Mouse (Mus musculus) hindbrain, postnatal 0 days (tissue): ENCODE measurements around the gene Ercc2. TPM values are rescaled to one million over a fixed set of nuclear protein-coding genes. Genes with fewer than 3 reads are reported as not detected.
A peak's percentile ranks its signal among the peaks of the same experiment; 100 is the strongest.

ENCODE experiments used
- ATAC-seq: fragments of 200-750 bp; cut with Nextera tagmentation; 2 replicates; pipeline ENCODE4 v1.8.0; 2017; ENCODE audit warnings: mild to moderate bottlenecking, moderate TSS enrichment, moderate library complexity
- DNase-seq: peaks from one replicate; pipeline ENCODE4 v3.0.0-alpha.2; 2015; ENCODE audit warnings: low spot score
- H3K27ac ChIP-seq: fragments of 300-500 bp; sonication (generic); 2 replicates; pipeline ENCODE4 v1.5.1; 2014; ENCODE audit warnings: mild to moderate bottlenecking
- H3K27me3 ChIP-seq: fragments of 300-500 bp; sonication (generic); 2 replicates; pipeline ENCODE4 v1.6.1; 2014; ENCODE audit warnings: low read length, mixed read lengths; ENCODE audit not compliant: insufficient read depth
- H3K36me3 ChIP-seq: fragments of 300-500 bp; sonication (generic); 2 replicates; pipeline ENCODE4 v1.6.1; 2014; ENCODE audit warnings: low read length, mixed read lengths; ENCODE audit not compliant: insufficient read depth
- H3K4me1 ChIP-seq: fragments of 300-500 bp; sonication (generic); 2 replicates; pipeline ENCODE4 v1.6.1; 2014; ENCODE audit warnings: antibody characterized with exemption, low read length, mixed read lengths; ENCODE audit not compliant: insufficient read depth
- H3K4me2 ChIP-seq: fragments of 300-500 bp; sonication (generic); 2 replicates; pipeline ENCODE4 v1.6.1; 2014; ENCODE audit warnings: low read depth, mild to moderate bottlenecking, low read length, moderate library complexity, mixed read lengths
- H3K4me3 ChIP-seq: fragments of 300-500 bp; sonication (generic); 2 replicates; pipeline ENCODE4 v1.5.1; 2014; ENCODE audit warnings: low read length
- H3K9ac ChIP-seq: fragments of 300-500 bp; sonication (generic); replicated peaks from 2 replicates; pipeline ENCODE4 v1.6.1; 2014; ENCODE audit warnings: mild to moderate bottlenecking, low read length, moderate library complexity, mixed read lengths
- H3K9me3 ChIP-seq: fragments of 300-500 bp; sonication (generic); 2 replicates; pipeline ENCODE4 v1.6.1; 2016; ENCODE audit warnings: low read length, mixed read lengths
- CTCF ChIP-seq: IDR thresholded peaks from 2 replicates; pipeline ENCODE4 v1.5.1; 2016; ENCODE audit warnings: antibody characterized with exemption, control low read depth, low read depth
- WGBS: fragments of 180-500 bp; shearing (Covaris S2); extraction: QIAGEN DNeasy Blood & Tissue Kit; methylation state at CpG from one replicate; pipeline ENCODE4 v1.1.7; 2014; 5-methylcytosine and 5-hydroxymethylcytosine counted together
- polyA plus RNA-seq: library from polyadenylated mRNA; unstranded; fragments of >200 nt; fragmentation: Nextera tagmentation; extraction: Ambion mirVana; gene quantifications from 2 replicates; pipeline ENCODE4 v1.2.1, GENCODE M21; 2015
- total RNA-seq: library from RNA; depleted of rRNA; stranded (reverse); fragments of >200 nt; gene quantifications from 2 replicates; pipeline ENCODE4 v1.2.3, GENCODE M21; 2014

The Ercc2 gene
- total and polyA plus RNA-seq, 2 experiments from 2014 or later: 19.9 to 57.3 TPM

GRCm38 (mm10) chr7:19359299-19359891, 22.4 kb upstream of the Ercc2 start, which contains the start of the genes Cd3eap and Ppp1r13l:
Gene Cd3eap (minus strand): TSS chr7:19359483.
Gene Ppp1r13l (plus strand): TSS chr7:19359749.
- Histone ChIP-seq H3K36me3 (peaks cover 13% of the 10 kb centered on the region), H3K27ac (peak within 1 kb of the TSS; percentile 54), H3K27me3 (no peaks in the 10 kb centered on the region), H3K9me3 (no peaks in the 10 kb centered on the region), H3K4me1 (peaks cover 8% of the 10 kb centered on the region; the same call in 1 of the 2 replicates), H3K4me2 (peak within 1 kb of the TSS; percentile 85), H3K4me3 (peak within 1 kb of the TSS; percentile 72), H3K9ac (peak within 1 kb of the TSS; percentile 63)
- under 1% methylated on average over 30 of the region's 31 CpGs for WGBS
- TF ChIP-seq CTCF: no peak
- peak; percentile 85 for ATAC-seq
- DNase-seq: peak; percentile 90

GRCm38 (mm10) chr7:19359892-19360641, 21.7 kb upstream of the Ercc2 start:
- no peak for TF ChIP-seq CTCF
- peak overlapping the region; percentile 85 for H3K4me2 ChIP-seq
- ATAC-seq (peak; percentile 67), DNase-seq (peak; percentile 84)
- H3K27me3 ChIP-seq: no peaks in the 10 kb centered on the region
- no peaks in the 10 kb centered on the region for H3K9me3 ChIP-seq
- peaks cover 8% of the 10 kb centered on the region for H3K36me3 ChIP-seq
- peaks cover 8% of the 10 kb centered on the region; the same call in 1 of the 2 replicates for H3K4me1 ChIP-seq
- H3K4me3 ChIP-seq: peak overlapping the region; percentile 72
- under 1% methylated on average over 45 of the region's 45 CpGs for WGBS
- H3K9ac ChIP-seq: peak overlapping the region; percentile 63
- 0 out of 2 replicates have a peak overlapping the region, but pooled peaks have one; percentile 54 for H3K27ac ChIP-seq

- Histone ChIP-seq H3K4me2 (peak overlapping the region; percentile 85), H3K9ac (no peak overlapping the region; the same call in 1 of the 2 replicates), H3K9me3 (no peaks in the 10 kb centered on the region), H3K36me3 (peaks cover 6% of the 10 kb centered on the region), H3K27me3 (no peaks in the 10 kb centered on the region), H3K27ac (no peak overlapping the region), H3K4me1 (peaks cover 8% of the 10 kb centered on the region; the same call in 1 of the 2 replicates), H3K4me3 (peak overlapping the region; percentile 72)
- DNase-seq (peak; percentile 90), ATAC-seq (peak; percentile 39)
- no peak for TF ChIP-seq CTCF
- WGBS: under 1% methylated on average over 27 of the region's 27 CpGs
These were observed 20.9 kb upstream of the Ercc2 start for GRCm38 (mm10) chr7:19360944-19361343.

GRCm38 (mm10) chr7:19361720-19362119, 20.1 kb upstream of the Ercc2 start:
- H3K36me3 ChIP-seq: peaks cover 6% of the 10 kb centered on the region
- peak overlapping the region; percentile 72 for H3K4me3 ChIP-seq
- ATAC-seq (no peak), DNase-seq (peak; percentile 62)
- no peak overlapping the region for H3K27ac ChIP-seq
- WGBS: 11% methylated on average over 16 of the region's 16 CpGs
- H3K9ac ChIP-seq: no peak overlapping the region
- no peaks in the 10 kb centered on the region for H3K27me3 ChIP-seq
- H3K9me3 ChIP-seq: no peaks in the 10 kb centered on the region
- peak overlapping the region; percentile 85 for H3K4me2 ChIP-seq
- peaks cover 8% of the 10 kb centered on the region; the same call in 1 of the 2 replicates for H3K4me1 ChIP-seq
- peak; percentile 75 for TF ChIP-seq CTCF

- ATAC-seq (no peak), DNase-seq (no peak)
- no peak for TF ChIP-seq CTCF
- H3K9ac ChIP-seq: no peak overlapping the region
- peaks cover 3% of the 10 kb centered on the region for H3K36me3 ChIP-seq
- H3K27me3 ChIP-seq: no peaks in the 10 kb centered on the region
- H3K4me3 ChIP-seq: no peak overlapping the region
- peak overlapping the region; percentile 85; the same call in 1 of the 2 replicates for H3K4me2 ChIP-seq
- H3K4me1 ChIP-seq: peaks cover 8% of the 10 kb centered on the region; the same call in 1 of the 2 replicates
- H3K9me3 ChIP-seq: no peaks in the 10 kb centered on the region
- WGBS: 43% methylated on average over 4 of the region's 4 CpGs
- no peak overlapping the region for H3K27ac ChIP-seq
These were observed 19.5 kb upstream of the Ercc2 start for GRCm38 (mm10) chr7:19362276-19362675.

- no peaks in the 10 kb centered on the region for H3K4me1 ChIP-seq
- no peak for ATAC-seq
- TF ChIP-seq CTCF: peak; percentile 72
- no peaks in the 10 kb centered on the region for H3K36me3 ChIP-seq
- no peak overlapping the region for H3K9ac ChIP-seq
- H3K4me2 ChIP-seq: no peak overlapping the region
- no peak overlapping the region for H3K4me3 ChIP-seq
- 10% methylated on average over 18 of the region's 18 CpGs for WGBS
- 0 out of 2 replicates have a peak, but pooled peaks cover 5% of the 10 kb centered on the region for H3K27me3 ChIP-seq
- peak; percentile 31 for DNase-seq
- H3K9me3 ChIP-seq: no peaks in the 10 kb centered on the region
- H3K27ac ChIP-seq: no peak overlapping the region
These were observed 17.9 kb upstream of the Ercc2 start for GRCm38 (mm10) chr7:19363881-19364280.
